Mouse (Mus musculus) myocyte (in vitro differentiated cells): ENCODE data around the gene Asic2.

ENCODE experiments used
- MYOD1 ChIP-seq, 3 experiments: IDR thresholded peaks; one replicate each; pipeline ENCODE4 v1.6.1; 2011; ENCODE audit warnings: control low read depth in 2 of 3, low read depth in 2 of 3, mild to moderate bottlenecking in 2 of 3, moderate library complexity in 1 of 3; ENCODE audit not compliant: insufficient read length in 2 of 3, control insufficient read depth in 1 of 3
- POLR2A ChIP-seq: IDR thresholded peaks from one replicate; pipeline ENCODE4 v1.6.1; 2011; ENCODE audit warnings: low read depth, mild to moderate bottlenecking, control low read depth, moderate library complexity; ENCODE audit not compliant: insufficient read length

- TF ChIP-seq MYOD1 (IDR thresholded peaks at IDR 0.05; ENCODE audit: control insufficient read depth in 1 of 3, insufficient read length in 2 of 3, low read depth in 2 of 3) (no peak), POLR2A (no peak)
Observed at GRCm38 (mm10) chr11:81570406-81570805, 397.9 kb downstream of the Asic2 start.
